Mouse (Mus musculus) lung, embryonic 14.5 days (tissue): ENCODE measurements around the gene Ap2b1. TPM values are rescaled to one million over a fixed set of nuclear protein-coding genes. Genes with fewer than 3 reads are reported as not detected.

Source experiments
- ATAC-seq: fragments of 200-750 bp; cut with Nextera tagmentation; 2 replicates; pipeline ENCODE4 v1.8.0; 2017; ENCODE audit warnings: mild to moderate bottlenecking, moderate TSS enrichment, moderate library complexity; ENCODE audit not compliant: insufficient read depth
- DNase-seq: peaks from one replicate; pipeline ENCODE4 v3.0.0-alpha.2; 2015
- H3K27ac ChIP-seq: fragments of 300-500 bp; sonication (generic); 2 replicates; pipeline ENCODE4 v1.5.1; 2014; ENCODE audit warnings: low read depth, mild to moderate bottlenecking, moderate library complexity
- H3K27me3 ChIP-seq: fragments of 300-500 bp; sonication (generic); 2 replicates; pipeline ENCODE4 v1.6.1; 2014; ENCODE audit warnings: low read length, control low read depth; ENCODE audit not compliant: insufficient read depth
- H3K36me3 ChIP-seq: fragments of 300-500 bp; sonication (generic); 2 replicates; pipeline ENCODE4 v1.6.1; 2014; ENCODE audit warnings: control low read depth; ENCODE audit not compliant: insufficient read depth
- H3K4me1 ChIP-seq: fragments of 300-500 bp; sonication (generic); 2 replicates; pipeline ENCODE4 v1.6.1; 2014; ENCODE audit warnings: antibody characterized with exemption, control low read depth; ENCODE audit not compliant: insufficient read depth
- H3K4me2 ChIP-seq: fragments of 300-500 bp; sonication (generic); 2 replicates; pipeline ENCODE4 v1.6.1; 2014; ENCODE audit warnings: mild to moderate bottlenecking
- H3K4me3 ChIP-seq: fragments of 300-500 bp; sonication (generic); 2 replicates; pipeline ENCODE4 v1.5.1; 2014; ENCODE audit warnings: low read depth, low read length
- H3K9ac ChIP-seq: fragments of 300-500 bp; sonication (generic); 2 replicates; pipeline ENCODE4 v1.6.1; 2014
- H3K9me3 ChIP-seq: fragments of 300-500 bp; sonication (generic); 2 replicates; pipeline ENCODE4 v1.6.1; 2016; ENCODE audit warnings: low read depth, low read length, control low read depth
- CTCF ChIP-seq: IDR thresholded peaks from 2 replicates; pipeline ENCODE4 v1.5.1; 2016; ENCODE audit warnings: antibody characterized with exemption, low read depth
- WGBS: fragments of 180-500 bp; shearing (Covaris S2); extraction: QIAGEN DNeasy Blood & Tissue Kit; methylation state at CpG from one replicate; pipeline ENCODE4 v1.1.7; 2014; 5-methylcytosine and 5-hydroxymethylcytosine counted together
- polyA plus RNA-seq: library from polyadenylated mRNA; unstranded; fragments of >200 nt; fragmentation: Nextera tagmentation; extraction: Ambion mirVana; gene quantifications from 2 replicates; pipeline ENCODE4 v1.2.1, GENCODE M21; 2014

Gene Ap2b1
- polyA plus RNA-seq, 1 experiment from 2014 or later = 75.3 TPM

DNA sequence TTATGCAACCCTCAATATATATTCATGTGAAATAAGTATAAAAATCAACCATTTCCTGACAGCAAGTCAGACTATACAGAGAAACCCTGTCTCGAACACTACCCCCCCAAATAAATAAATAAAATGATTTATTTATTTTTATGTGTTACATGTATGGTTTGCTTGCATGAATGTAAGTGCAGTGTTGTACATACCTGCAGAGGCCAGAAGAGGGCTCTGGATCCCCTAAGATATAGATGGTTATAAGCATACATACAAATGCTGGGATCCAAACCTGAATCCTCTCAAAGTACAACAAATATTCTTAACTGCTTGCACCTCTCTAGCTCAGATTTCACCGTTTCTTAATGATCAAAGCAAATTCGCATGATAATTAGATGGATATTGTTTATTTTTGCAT, 58.6 kb downstream of the Ap2b1 start:
- no peak overlapping the region for H3K4me3 ChIP-seq
- DNase-seq (peak; percentile 65), ATAC-seq (no peak)
- no peak overlapping the region for H3K27ac ChIP-seq
- no peak overlapping the region for H3K4me2 ChIP-seq
- no peaks in the 10 kb centered on the region for H3K9me3 ChIP-seq
- 61% methylated on average over 3 of the region's 3 CpGs for WGBS
- no peak overlapping the region for H3K9ac ChIP-seq
- peaks cover 35% of the 10 kb centered on the region for H3K36me3 ChIP-seq
- H3K27me3 ChIP-seq = no peaks in the 10 kb centered on the region
- peak; percentile 61 for TF ChIP-seq CTCF
- H3K4me1 ChIP-seq = no peaks in the 10 kb centered on the region

- DNase-seq (no peak), ATAC-seq (no peak)
- no peaks in the 10 kb centered on the region for H3K4me1 ChIP-seq
- no peaks in the 10 kb centered on the region for H3K27me3 ChIP-seq
- H3K4me2 ChIP-seq = no peak overlapping the region
- H3K4me3 ChIP-seq = no peak overlapping the region
- WGBS = 95% methylated on average over 6 of the region's 6 CpGs
- H3K27ac ChIP-seq = no peak overlapping the region
- no peak for TF ChIP-seq CTCF
- peaks cover 38% of the 10 kb centered on the region for H3K36me3 ChIP-seq
- H3K9me3 ChIP-seq = no peaks in the 10 kb centered on the region
- H3K9ac ChIP-seq = no peak overlapping the region
Measured at GRCm38 (mm10) chr11:83364656-83365055, 65.8 kb downstream of the Ap2b1 start.

- Histone ChIP-seq H3K4me2 (no peak overlapping the region), H3K27ac (no peak overlapping the region), H3K27me3 (no peaks in the 10 kb centered on the region), H3K4me1 (no peaks in the 10 kb centered on the region), H3K9me3 (no peaks in the 10 kb centered on the region), H3K36me3 (peaks cover 70% of the 10 kb centered on the region), H3K9ac (no peak overlapping the region), H3K4me3 (no peak overlapping the region)
- TF ChIP-seq CTCF = no peak
- DNase-seq (no peak), ATAC-seq (no peak)
- 88% methylated on average over 4 of the region's 4 CpGs for WGBS
Measured at GRCm38 (mm10) chr11:83371267-83371666, 72.4 kb downstream of the Ap2b1 start.

DNA sequence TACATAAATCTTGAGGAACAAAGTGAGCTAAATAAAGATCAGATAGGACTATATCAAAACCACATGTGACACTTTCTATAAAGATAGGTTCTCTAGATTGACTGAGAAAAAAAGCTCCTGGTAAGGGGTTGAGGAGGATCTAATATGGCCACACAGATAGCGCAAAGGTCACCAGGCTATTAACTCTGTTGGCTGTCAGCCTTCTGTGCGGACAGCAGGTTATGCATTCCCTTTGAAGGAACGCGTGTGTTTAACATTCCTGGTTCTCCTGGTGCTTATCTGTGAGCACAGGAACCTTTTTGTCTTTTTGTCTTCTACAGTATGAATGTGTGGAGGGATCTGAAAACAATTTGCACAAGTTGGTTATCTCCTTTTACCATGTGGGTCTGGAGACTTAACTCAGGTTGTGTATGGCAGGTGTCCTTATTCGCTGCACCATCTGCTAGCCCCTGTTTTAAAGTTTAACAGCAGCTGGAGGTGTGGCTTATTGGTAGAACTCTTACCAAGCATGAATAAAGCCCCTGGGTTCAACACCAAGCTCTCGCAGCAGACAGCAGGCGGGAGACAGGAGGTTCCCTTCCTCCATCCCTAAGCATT, 81.0 kb downstream of the Ap2b1 start:
- Histone ChIP-seq H3K4me2 (no peak overlapping the region), H3K9ac (no peak overlapping the region), H3K4me3 (no peak overlapping the region), H3K36me3 (peaks cover 28% of the 10 kb centered on the region), H3K27ac (no peak overlapping the region), H3K27me3 (no peaks in the 10 kb centered on the region), H3K4me1 (no peaks in the 10 kb centered on the region), H3K9me3 (no peaks in the 10 kb centered on the region)
- no peak for ATAC-seq
- TF ChIP-seq CTCF = no peak
- no peak for DNase-seq
- 59% methylated on average over 7 of the region's 7 CpGs for WGBS

DNA sequence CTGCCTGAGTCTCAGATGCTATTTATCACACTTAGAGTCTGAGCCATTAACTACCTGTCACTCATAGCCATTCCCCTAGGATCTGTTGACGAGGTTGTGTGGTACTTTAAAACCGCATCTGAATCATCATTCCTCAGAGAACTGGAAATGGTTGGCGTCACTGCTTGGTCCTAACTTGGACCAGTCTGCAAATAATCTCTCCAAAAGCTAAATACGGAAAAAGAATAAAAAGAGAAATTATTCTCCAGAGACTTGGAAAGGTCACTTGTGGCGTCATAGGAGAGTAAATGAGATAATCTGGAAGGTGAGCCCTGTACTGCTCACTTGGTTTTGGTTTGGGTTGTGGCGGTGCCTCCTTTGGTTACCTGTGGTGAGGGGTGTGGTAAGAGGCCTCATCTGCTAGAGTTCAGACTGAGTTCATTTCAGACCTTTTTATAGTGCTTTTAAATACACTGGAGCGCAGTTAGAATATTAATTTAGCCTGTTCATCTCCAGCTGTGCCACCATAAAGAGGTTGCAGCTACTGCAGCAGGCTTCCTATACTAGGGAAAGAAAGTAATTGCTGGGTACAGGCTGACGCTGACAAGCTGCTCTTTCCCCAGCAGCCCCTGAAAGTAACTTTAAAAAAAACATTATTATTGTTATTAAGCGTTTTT, 84.2 kb downstream of the Ap2b1 start:
- Histone ChIP-seq H3K36me3 (peaks cover 11% of the 10 kb centered on the region), H3K4me2 (no peak overlapping the region), H3K27me3 (no peaks in the 10 kb centered on the region), H3K27ac (no peak overlapping the region), H3K4me1 (no peaks in the 10 kb centered on the region), H3K4me3 (no peak overlapping the region), H3K9me3 (no peaks in the 10 kb centered on the region), H3K9ac (no peak overlapping the region)
- WGBS = 80% methylated on average over 9 of the region's 9 CpGs
- no peak for TF ChIP-seq CTCF
- no peak for ATAC-seq
- DNase-seq = no peak

GRCm38 (mm10) chr11:83383532-83383887, 84.7 kb downstream of the Ap2b1 start:
- TF ChIP-seq CTCF = no peak
- DNase-seq (no peak), ATAC-seq (no peak)
- H3K36me3 ChIP-seq = peaks cover 8% of the 10 kb centered on the region
- no peak overlapping the region for H3K27ac ChIP-seq
- H3K4me1 ChIP-seq = no peaks in the 10 kb centered on the region
- no peak overlapping the region for H3K4me3 ChIP-seq
- H3K9me3 ChIP-seq = no peaks in the 10 kb centered on the region
- no peak overlapping the region for H3K4me2 ChIP-seq
- no peak overlapping the region for H3K9ac ChIP-seq
- H3K27me3 ChIP-seq = no peaks in the 10 kb centered on the region
- 89% methylated on average over 1 of the region's 1 CpGs for WGBS

- DNase-seq (no peak), ATAC-seq (no peak)
- peaks cover 57% of the 10 kb centered on the region for H3K36me3 ChIP-seq
- H3K27me3 ChIP-seq = no peaks in the 10 kb centered on the region
- H3K27ac ChIP-seq = no peak overlapping the region; the same call in 1 of the 2 replicates
- TF ChIP-seq CTCF = no peak
- no peaks in the 10 kb centered on the region for H3K9me3 ChIP-seq
- 85% methylated on average over 4 of the region's 4 CpGs for WGBS
- H3K4me1 ChIP-seq = no peaks in the 10 kb centered on the region
- H3K9ac ChIP-seq = no peak overlapping the region
- H3K4me2 ChIP-seq = no peak overlapping the region
- H3K4me3 ChIP-seq = no peak overlapping the region
Measured at GRCm38 (mm10) chr11:83393062-83393461, 94.2 kb downstream of the Ap2b1 start.
